Mouse (Mus musculus) T-helper 2 cell (primary cell): Measurements from ENCODE around the gene Neurog3.

Experiments used
- in situ Hi-C: fragments of 300-600 bp; cut with MboI, MseI; formaldehyde crosslinking; loops from one replicate; pipeline ENCODE4 v1.15.1; 2025; ENCODE audit warnings: high pct_unique_total_duplicates

The Neurog3 gene

GRCm38 (mm10) chr10:62137150-62137549 is 4.3 kb downstream of the Neurog3 start:
- in situ Hi-C loops, result no loop called here

GRCm38 (mm10) chr10:62138040-62138439 is 5.2 kb downstream of the Neurog3 start:
- in situ Hi-C loops, result no loop called here

- in situ Hi-C loops, result loop anchor here (10.0 kb wide), 1 partner anchor 1029 kb away; no protein-coding TSS in a partner anchor
Observed at GRCm38 (mm10) chr10:62143820-62144219, 10.9 kb downstream of the Neurog3 start, which contains the start of gene Fam241b. Gene Fam241b, minus strand, starts transcription at chr10:62143920.

- in situ Hi-C loops, result loop anchor here (10.0 kb wide), 1 partner anchor 1031 kb away; no protein-coding TSS in a partner anchor
Observed at GRCm38 (mm10) chr10:62145957-62146356, 13.1 kb downstream of the Neurog3 start.

- in situ Hi-C loops, result loop anchor here (10.0 kb wide), 1 partner anchor 1033 kb away; no protein-coding TSS in a partner anchor
Observed at GRCm38 (mm10) chr10:62147466-62148248, 14.8 kb downstream of the Neurog3 start.

- in situ Hi-C loops, result loop anchor here (10.0 kb wide), 1 partner anchor 1035 kb away; no protein-coding TSS in a partner anchor
Observed at GRCm38 (mm10) chr10:62149929-62150328, 17.0 kb downstream of the Neurog3 start.

- in situ Hi-C loops, result no loop called here
Observed at GRCm38 (mm10) chr10:62162410-62162809, 29.5 kb downstream of the Neurog3 start.

- in situ Hi-C loops, result no loop called here
Observed at GRCm38 (mm10) chr10:62172841-62173553, 40.1 kb downstream of the Neurog3 start.

- in situ Hi-C loops, result no loop called here
Observed at GRCm38 (mm10) chr10:62173941-62174448, 41.1 kb downstream of the Neurog3 start.

GRCm38 (mm10) chr10:62174533-62175313 is 41.8 kb downstream of the Neurog3 start:
- in situ Hi-C loops, result no loop called here

GRCm38 (mm10) chr10:62179944-62180343 is 47.1 kb downstream of the Neurog3 start:
- in situ Hi-C loops, result no loop called here

- in situ Hi-C loops, result no loop called here
Observed at GRCm38 (mm10) chr10:62181701-62182100, 48.8 kb downstream of the Neurog3 start.

- in situ Hi-C loops, result no loop called here
Observed at GRCm38 (mm10) chr10:62182471-62183014, 49.7 kb downstream of the Neurog3 start.

- in situ Hi-C loops, result no loop called here
Observed at GRCm38 (mm10) chr10:62183053-62183452, 50.2 kb downstream of the Neurog3 start.
